Mouse (Mus musculus) ES-Bruce4 (cell line): ENCODE measurements around the gene Coq6.
"Not testable (repeated sequence)": the region's sequence is repeated elsewhere in the genome, so short reads cannot be mapped to it uniquely, and the experiment has no call there.

Experiments
- CTCF ChIP-seq: IDR thresholded peaks from one replicate; pipeline ENCODE4 v1.8.1; 2011; ENCODE audit warnings: low read depth, low read length
- EP300 ChIP-seq: IDR thresholded peaks from 2 replicates; pipeline ENCODE4 v1.6.1; 2011; ENCODE audit warnings: low read depth, low read length; ENCODE audit not compliant: insufficient read depth
- POLR2A ChIP-seq: IDR thresholded peaks from one replicate; pipeline ENCODE4 v1.8.1; 2011; ENCODE audit warnings: low read length; ENCODE audit not compliant: insufficient read depth

GRCm38 (mm10) chr12:84358699-84359098 lies 2.8 kb upstream of the Coq6 start:
- not testable (repeated sequence) for TF ChIP-seq POLR2A, CTCF, EP300
